Mouse (Mus musculus): ENCODE measurements around the gene Cirbp.

DNA sequence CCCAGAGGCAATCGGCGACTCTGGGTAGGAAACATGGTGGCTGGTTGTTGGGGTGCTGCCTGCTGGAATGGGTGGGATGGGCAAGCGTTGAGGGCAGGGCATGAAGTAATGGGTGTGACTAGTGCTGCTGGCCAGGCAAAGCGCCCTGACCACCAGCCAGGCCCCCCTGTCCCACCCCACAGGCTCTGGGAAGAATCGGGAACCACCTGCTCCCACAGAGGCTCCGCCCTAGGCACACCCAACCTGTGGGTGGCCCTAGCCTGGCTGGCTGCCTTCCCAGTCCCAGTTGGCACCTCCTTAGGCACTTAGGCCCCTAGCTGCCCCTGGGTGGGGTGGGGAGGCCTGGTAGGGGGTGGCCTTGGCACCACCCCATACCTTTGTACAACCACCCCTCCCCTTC is 19.9 kb upstream of the Cirbp start:
- TF ChIP-seq HCFC1 (IDR thresholded peaks at IDR 0.05; ENCODE audit: borderline replicate concordance, insufficient read depth, low read length) (no peak), ZC3H11A (IDR thresholded peaks at IDR 0.05; ENCODE audit: borderline replicate concordance, low read depth, low read length) (no peak), ZNF384 (IDR thresholded peaks at IDR 0.05; ENCODE audit: low read depth, low read length) (no peak), CHD2 (IDR thresholded peaks at IDR 0.05; ENCODE audit: low read depth, low read length) (no peak), MAFK (IDR thresholded peaks at IDR 0.05; ENCODE audit: insufficient read depth, low read depth, low read length) (no peak)

Measured in ES-E14 (cell line).